Mouse (Mus musculus): ENCODE measurements around the gene Zfand6.

The Zfand6 gene

DNA sequence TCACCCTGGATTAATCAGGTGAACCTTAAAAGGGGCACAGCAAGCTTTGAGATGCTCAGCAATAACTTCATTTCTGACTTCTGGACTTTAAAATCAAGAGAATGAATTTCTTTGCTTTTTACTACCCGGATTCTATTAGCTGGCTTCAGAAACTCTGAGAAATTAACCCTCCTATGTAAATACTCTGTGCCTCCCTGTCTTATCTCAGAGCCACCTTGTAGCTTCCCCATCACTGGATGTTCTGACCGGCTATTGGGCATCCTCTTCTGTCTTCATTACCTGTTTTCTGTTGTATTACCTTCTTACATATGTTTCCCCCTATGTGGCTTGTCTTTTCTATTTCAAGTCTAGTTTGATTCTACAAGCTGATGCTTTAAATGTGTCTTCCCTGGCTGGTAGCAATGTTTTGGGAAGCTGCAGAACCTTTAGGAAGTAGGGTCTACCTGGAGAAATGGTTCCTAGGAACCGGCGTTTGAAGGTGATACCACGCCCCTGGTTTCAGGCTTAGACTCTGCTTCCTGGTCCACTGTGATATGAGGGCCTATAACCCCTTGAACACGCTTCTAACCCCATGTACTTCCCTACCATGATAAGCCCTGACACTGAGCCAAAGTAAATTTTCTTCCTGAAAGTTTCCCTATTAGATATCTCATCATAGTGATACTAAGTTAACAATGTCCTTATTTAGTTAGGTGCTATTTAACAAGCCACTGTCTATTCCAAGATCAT is 46.3 kb downstream of the Zfand6 start:
- TF ChIP-seq CTCF (conservative IDR thresholded peaks at IDR 0.05; ENCODE audit: low read length) (no peak), POU5F1 (IDR thresholded peaks at IDR 0.05; ENCODE audit: borderline replicate concordance, low read length) (no peak), NANOG (IDR thresholded peaks at IDR 0.05; ENCODE audit: borderline replicate concordance, low read length) (no peak)
- Histone ChIP-seq H3K4me1 (replicated peaks; ENCODE audit: low read depth, low read length) (peaks cover 4% of the 10 kb centered on the region), H3K27me3 (ENCODE audit: insufficient read depth, low read length) (no peaks in the 10 kb centered on the region), H3K36me3 (ENCODE audit: insufficient read depth, low read length) (no peaks in the 10 kb centered on the region), H3K4me3 (replicated peaks; ENCODE audit: low read length) (no peak overlapping the region), H3K9me3 (ENCODE audit: low read length) (no peaks in the 10 kb centered on the region)

DNA sequence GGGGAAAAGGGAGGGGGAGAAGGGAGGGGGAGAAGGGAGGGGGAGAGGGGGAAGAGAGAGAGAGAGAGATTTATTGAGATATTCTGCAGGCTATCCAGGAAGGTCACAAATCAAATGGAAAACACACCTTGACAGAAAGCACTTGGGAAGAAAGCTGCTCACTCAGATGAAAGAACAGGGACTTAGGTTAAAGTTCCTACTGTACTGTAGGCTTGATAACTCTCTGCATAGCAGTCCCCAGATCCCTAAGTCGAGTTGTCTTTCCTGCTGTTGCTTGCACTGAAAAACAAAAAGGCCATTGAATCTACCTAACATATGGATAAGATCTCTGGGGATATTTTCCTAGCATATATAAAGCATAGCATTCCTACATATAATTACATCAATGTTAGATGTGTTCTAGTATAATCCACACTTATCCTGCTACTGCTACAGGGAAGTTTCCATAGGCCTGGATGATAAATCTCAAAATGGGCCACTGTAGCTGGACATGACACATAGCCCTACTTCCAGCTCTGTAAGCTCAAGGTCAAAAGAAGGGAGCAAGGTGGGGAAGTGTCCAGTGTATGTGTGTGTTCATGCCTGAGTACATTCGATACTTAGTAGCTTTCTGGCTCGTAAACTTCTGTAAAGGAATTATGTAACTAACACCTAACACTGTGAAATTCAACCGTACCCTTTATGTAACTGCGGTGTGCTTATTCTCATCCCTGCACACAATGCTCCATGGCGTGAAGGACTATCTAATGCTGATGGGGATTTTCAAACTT is 47.4 kb downstream of the Zfand6 start:
- H3K36me3 ChIP-seq (ENCODE audit: insufficient read depth, low read length): no peaks in the 10 kb centered on the region
- no peak overlapping the region for H3K4me3 ChIP-seq (replicated peaks; ENCODE audit: low read length)
- no peaks in the 10 kb centered on the region for H3K27me3 ChIP-seq (ENCODE audit: insufficient read depth, low read length)
- H3K9me3 ChIP-seq (ENCODE audit: low read length): no peaks in the 10 kb centered on the region
- peaks cover 4% of the 10 kb centered on the region for H3K4me1 ChIP-seq (replicated peaks; ENCODE audit: low read depth, low read length)
- TF ChIP-seq CTCF (conservative IDR thresholded peaks at IDR 0.05; ENCODE audit: low read length): no peak
- TF ChIP-seq NANOG (IDR thresholded peaks at IDR 0.05; ENCODE audit: borderline replicate concordance, low read length): no peak
- TF ChIP-seq POU5F1 (IDR thresholded peaks at IDR 0.05; ENCODE audit: borderline replicate concordance, low read length): no peak

DNA sequence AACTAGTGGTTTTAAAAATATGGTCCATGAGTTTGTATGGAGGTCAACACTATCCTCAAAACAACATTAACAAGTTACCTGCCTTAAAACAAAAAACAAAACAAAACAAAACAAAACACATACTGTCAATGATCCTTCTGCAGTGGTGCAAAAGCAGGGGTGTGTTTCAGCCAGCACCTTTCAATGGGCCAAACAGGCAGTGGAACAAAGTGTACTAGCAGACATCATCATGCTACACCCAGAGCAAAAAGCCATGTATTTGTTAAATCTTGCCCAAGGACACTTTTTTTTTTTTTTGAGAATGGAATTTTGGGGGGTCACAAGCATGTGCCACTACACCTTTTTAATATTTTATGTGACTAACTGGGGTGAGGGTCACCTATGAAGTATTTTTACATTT is 52.8 kb downstream of the Zfand6 start:
- TF ChIP-seq NANOG (IDR thresholded peaks at IDR 0.05; ENCODE audit: borderline replicate concordance, low read length): no peak
- TF ChIP-seq POU5F1 (IDR thresholded peaks at IDR 0.05; ENCODE audit: borderline replicate concordance, low read length): no peak
- TF ChIP-seq CTCF (conservative IDR thresholded peaks at IDR 0.05; ENCODE audit: low read length): no peak
- Histone ChIP-seq H3K4me1 (replicated peaks; ENCODE audit: low read depth, low read length) (no peaks in the 10 kb centered on the region), H3K9me3 (ENCODE audit: low read length) (no peaks in the 10 kb centered on the region), H3K4me3 (replicated peaks; ENCODE audit: low read length) (no peak overlapping the region), H3K27me3 (ENCODE audit: insufficient read depth, low read length) (no peaks in the 10 kb centered on the region), H3K36me3 (ENCODE audit: insufficient read depth, low read length) (peaks cover 22% of the 10 kb centered on the region)

DNA sequence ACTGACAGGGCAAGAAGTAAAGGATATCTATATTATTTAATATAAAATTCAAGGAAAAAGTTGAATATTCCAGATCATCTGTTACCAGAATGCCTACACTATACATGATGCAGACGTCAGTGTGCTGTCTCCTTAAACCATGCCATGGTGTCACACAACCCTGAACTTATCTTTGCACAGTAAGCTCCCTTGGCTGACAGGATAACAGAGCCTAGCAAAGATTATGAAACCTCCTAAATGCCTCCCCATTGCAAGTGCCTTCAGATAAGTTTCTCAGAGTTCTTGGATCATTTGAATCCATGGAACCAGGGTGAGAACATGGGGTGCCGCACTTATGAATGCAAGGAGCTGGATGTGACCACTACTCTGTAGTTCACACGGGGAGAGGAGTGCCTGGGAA is 57.9 kb downstream of the Zfand6 start:
- Histone ChIP-seq H3K27me3 (ENCODE audit: insufficient read depth, low read length) (no peaks in the 10 kb centered on the region), H3K9me3 (ENCODE audit: low read length) (no peaks in the 10 kb centered on the region), H3K36me3 (ENCODE audit: insufficient read depth, low read length) (peaks cover 32% of the 10 kb centered on the region), H3K4me3 (replicated peaks; ENCODE audit: low read length) (no peak overlapping the region), H3K4me1 (replicated peaks; ENCODE audit: low read depth, low read length) (no peaks in the 10 kb centered on the region)
- no peak for TF ChIP-seq CTCF (conservative IDR thresholded peaks at IDR 0.05; ENCODE audit: low read length)
- TF ChIP-seq POU5F1 (IDR thresholded peaks at IDR 0.05; ENCODE audit: borderline replicate concordance, low read length): no peak
- TF ChIP-seq NANOG (IDR thresholded peaks at IDR 0.05; ENCODE audit: borderline replicate concordance, low read length): no peak

DNA sequence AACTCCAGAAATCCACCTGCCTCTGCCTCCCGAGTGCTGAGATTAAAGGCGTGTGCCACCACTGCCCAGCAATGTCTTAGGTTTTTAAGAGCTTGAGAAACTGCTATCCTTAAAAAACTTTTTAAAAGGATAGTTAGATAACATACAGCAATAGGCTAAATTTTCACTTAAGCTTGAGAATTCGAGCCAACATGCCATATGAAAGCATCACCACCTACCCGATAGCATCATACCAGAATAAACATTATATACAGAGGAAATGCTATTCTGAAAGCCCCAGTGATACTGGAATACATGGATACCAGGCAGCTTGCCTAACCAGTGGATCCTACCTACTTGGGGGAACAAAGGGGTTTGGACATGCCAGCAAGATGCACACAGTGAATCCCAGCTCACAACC is 66.0 kb downstream of the Zfand6 start:
- Histone ChIP-seq H3K9me3 (ENCODE audit: low read length) (peaks cover 21% of the 10 kb centered on the region), H3K27me3 (ENCODE audit: insufficient read depth, low read length) (no peaks in the 10 kb centered on the region), H3K4me1 (replicated peaks; ENCODE audit: low read depth, low read length) (no peaks in the 10 kb centered on the region), H3K36me3 (ENCODE audit: insufficient read depth, low read length) (peaks cover 20% of the 10 kb centered on the region), H3K4me3 (replicated peaks; ENCODE audit: low read length) (no peak overlapping the region)
- TF ChIP-seq NANOG (IDR thresholded peaks at IDR 0.05; ENCODE audit: borderline replicate concordance, low read length) (no peak), CTCF (conservative IDR thresholded peaks at IDR 0.05; ENCODE audit: low read length) (no peak), POU5F1 (IDR thresholded peaks at IDR 0.05; ENCODE audit: borderline replicate concordance, low read length) (no peak)

DNA sequence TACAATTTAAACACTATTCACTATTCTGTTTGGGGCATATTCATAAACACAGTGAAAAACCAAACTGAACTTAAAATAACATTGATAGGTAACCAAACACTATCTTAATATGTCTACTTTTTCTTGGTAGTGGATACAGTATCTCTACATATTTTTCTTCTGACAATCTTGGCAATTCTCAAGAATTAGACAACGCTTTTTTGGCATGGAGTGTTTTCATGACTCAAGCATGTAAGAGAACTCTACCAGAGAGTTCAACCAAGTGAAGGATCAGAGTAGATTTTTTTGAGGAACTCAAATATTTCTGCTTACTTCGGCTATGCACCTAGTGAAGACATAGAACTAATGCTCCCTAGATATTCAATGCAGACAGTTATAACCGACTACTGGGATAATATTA is 68.8 kb downstream of the Zfand6 start:
- Histone ChIP-seq H3K4me3 (replicated peaks; ENCODE audit: low read length) (no peak overlapping the region), H3K4me1 (replicated peaks; ENCODE audit: low read depth, low read length) (no peaks in the 10 kb centered on the region), H3K9me3 (ENCODE audit: low read length) (peaks cover 21% of the 10 kb centered on the region), H3K27me3 (ENCODE audit: insufficient read depth, low read length) (no peaks in the 10 kb centered on the region), H3K36me3 (ENCODE audit: insufficient read depth, low read length) (peaks cover 28% of the 10 kb centered on the region)
- TF ChIP-seq CTCF (conservative IDR thresholded peaks at IDR 0.05; ENCODE audit: low read length): no peak
- TF ChIP-seq NANOG (IDR thresholded peaks at IDR 0.05; ENCODE audit: borderline replicate concordance, low read length): no peak
- no peak for TF ChIP-seq POU5F1 (IDR thresholded peaks at IDR 0.05; ENCODE audit: borderline replicate concordance, low read length)

DNA sequence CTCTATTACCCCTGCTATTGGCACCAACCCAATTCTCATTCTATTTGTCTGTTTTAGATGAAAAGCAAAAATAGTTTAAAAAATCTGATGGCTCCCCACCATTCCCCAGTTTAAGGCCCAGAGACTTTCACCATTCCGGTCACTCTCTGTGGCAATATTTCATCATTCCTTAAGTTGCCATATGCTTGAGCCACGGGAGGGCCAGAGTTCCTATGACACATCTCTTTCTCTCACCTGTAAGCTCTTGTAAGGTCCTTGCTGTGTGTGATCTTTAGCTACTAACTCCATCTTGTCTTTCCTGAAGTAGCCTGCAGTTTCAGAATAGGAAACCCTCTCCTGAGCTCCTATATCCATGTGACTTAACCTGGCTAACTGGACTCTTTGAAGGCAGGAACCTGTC is 70.8 kb downstream of the Zfand6 start:
- H3K4me3 ChIP-seq (replicated peaks; ENCODE audit: low read length): no peak overlapping the region
- H3K4me1 ChIP-seq (replicated peaks; ENCODE audit: low read depth, low read length): no peaks in the 10 kb centered on the region
- H3K9me3 ChIP-seq (ENCODE audit: low read length): peaks cover 3% of the 10 kb centered on the region; the same call in 1 of the 2 replicates
- no peaks in the 10 kb centered on the region for H3K27me3 ChIP-seq (ENCODE audit: insufficient read depth, low read length)
- TF ChIP-seq CTCF (conservative IDR thresholded peaks at IDR 0.05; ENCODE audit: low read length): no peak
- TF ChIP-seq NANOG (IDR thresholded peaks at IDR 0.05; ENCODE audit: borderline replicate concordance, low read length): no peak
- TF ChIP-seq POU5F1 (IDR thresholded peaks at IDR 0.05; ENCODE audit: borderline replicate concordance, low read length): no peak
- peaks cover 21% of the 10 kb centered on the region for H3K36me3 ChIP-seq (ENCODE audit: insufficient read depth, low read length)

DNA sequence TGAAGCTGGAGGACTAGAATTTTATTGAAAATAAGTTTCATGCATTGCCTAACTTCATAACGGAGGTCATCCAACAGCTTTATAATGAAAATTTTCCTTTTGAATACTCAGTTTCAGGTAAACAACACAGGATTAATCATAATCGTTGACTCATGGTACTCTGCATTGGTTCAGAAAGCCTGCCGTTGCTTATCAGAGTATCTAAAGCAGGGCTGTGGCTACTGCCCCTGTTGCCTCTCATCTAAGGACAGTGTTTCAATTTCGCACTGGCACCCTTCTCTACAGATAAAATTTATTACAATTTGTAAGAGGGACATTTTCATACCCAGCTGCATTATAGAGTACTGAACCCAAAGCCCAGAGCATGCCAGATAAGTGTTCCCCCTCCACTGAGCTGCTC is 77.3 kb downstream of the Zfand6 start:
- Histone ChIP-seq H3K9me3 (ENCODE audit: low read length) (no peaks in the 10 kb centered on the region), H3K27me3 (ENCODE audit: insufficient read depth, low read length) (no peaks in the 10 kb centered on the region), H3K4me3 (replicated peaks; ENCODE audit: low read length) (no peak overlapping the region), H3K36me3 (ENCODE audit: insufficient read depth, low read length) (peaks cover 9% of the 10 kb centered on the region; the same call in 1 of the 2 replicates), H3K4me1 (replicated peaks; ENCODE audit: low read depth, low read length) (no peaks in the 10 kb centered on the region)
- TF ChIP-seq NANOG (IDR thresholded peaks at IDR 0.05; ENCODE audit: borderline replicate concordance, low read length) (no peak), POU5F1 (IDR thresholded peaks at IDR 0.05; ENCODE audit: borderline replicate concordance, low read length) (no peak), CTCF (conservative IDR thresholded peaks at IDR 0.05; ENCODE audit: low read length) (no peak)
